ENCODE assay signal across 1 mouse cellular context in the genomic region with DNA sequence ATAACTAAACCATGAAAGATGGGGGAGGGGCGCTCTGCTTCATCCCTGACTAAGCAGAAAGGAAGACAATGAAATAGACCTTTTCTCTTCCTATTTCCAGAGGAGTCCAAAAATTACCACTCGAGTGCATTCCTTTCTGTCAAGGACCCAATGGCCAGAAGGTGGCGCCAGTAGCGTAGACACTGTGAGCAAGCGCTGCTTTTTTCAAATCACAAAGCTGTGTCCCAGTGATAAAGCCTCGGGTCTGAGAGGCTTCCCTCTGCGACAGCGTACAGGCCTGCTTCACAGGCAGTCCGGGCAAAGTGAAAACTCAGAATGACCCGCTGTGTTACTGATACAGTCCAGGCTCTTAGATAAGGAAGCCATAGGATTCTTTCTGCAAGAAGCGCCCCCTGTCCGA.
A peak's percentile ranks its signal among the peaks of the same experiment; 100 is the strongest.
TF ChIP-seq lines count a peak whose summit lies in the region.

No protein-coding gene starts in this region.

TF ChIP-seq in CH12.LX, 34 proteins besides CTCF, POLR2A, EP300 and RAD21 (continued from another document):
- TF ChIP-seq NRF1 (IDR thresholded peaks at IDR 0.05; ENCODE audit: low read depth, low read length) (peak; percentile 62), USF2 (conservative IDR thresholded peaks at IDR 0.05; ENCODE audit: low read depth, low read length) (no peak), MEF2A (IDR thresholded peaks at IDR 0.05; ENCODE audit: borderline replicate concordance, low read depth, low read length) (peak; percentile 45; the same call in 1 of the 2 replicates), ETS1 (conservative IDR thresholded peaks at IDR 0.05; ENCODE audit: low read depth, low read length) (no peak)
